Mouse (Mus musculus) heart, postnatal 14 days (tissue): ENCODE data around the gene Slc25a10. TPM values are rescaled to one million over a fixed set of nuclear protein-coding genes. Genes with fewer than 3 reads are reported as not detected.

Experiments used
- DNase-seq, 2 experiments: peaks; one replicate each; pipeline ENCODE4 v3.0.0; 2021 to 2022
- intact Hi-C: fragments of 180-260 bp; cut with DNase I; formaldehyde crosslinking; loops from one replicate; pipeline ENCODE4 v1.15.1; 2025
- total RNA-seq, 2 experiments: library from RNA; stranded (reverse); gene quantifications; 2 replicates each; pipeline ENCODE4 v1.2.3; 2021

Slc25a10 gene
- total RNA-seq, 2 experiments from 2014 or later = 14.1 to 15.9 TPM

DNA sequence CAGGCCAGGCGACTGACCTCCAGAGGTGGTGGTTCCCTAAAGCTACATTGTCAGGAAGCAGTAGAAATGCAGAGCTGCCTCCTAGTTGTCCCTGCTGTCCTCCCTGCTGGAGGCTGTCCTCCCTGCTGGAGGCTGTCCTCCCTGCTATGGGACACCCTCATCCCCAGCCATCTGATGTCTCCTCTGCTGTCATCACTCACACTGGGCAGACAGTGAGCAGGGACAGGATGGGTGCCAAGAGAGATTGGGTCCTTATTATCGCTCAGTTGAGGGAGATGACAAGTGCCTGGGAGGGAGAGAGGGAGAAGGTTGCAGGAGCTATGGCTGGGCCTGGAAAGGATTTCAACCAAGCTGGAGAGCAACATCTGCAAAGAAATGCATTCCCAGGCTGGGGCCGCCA is 43.5 kb downstream of the Slc25a10 start:
- DNase-seq = no peak
- intact Hi-C loops = no loop called here

DNA sequence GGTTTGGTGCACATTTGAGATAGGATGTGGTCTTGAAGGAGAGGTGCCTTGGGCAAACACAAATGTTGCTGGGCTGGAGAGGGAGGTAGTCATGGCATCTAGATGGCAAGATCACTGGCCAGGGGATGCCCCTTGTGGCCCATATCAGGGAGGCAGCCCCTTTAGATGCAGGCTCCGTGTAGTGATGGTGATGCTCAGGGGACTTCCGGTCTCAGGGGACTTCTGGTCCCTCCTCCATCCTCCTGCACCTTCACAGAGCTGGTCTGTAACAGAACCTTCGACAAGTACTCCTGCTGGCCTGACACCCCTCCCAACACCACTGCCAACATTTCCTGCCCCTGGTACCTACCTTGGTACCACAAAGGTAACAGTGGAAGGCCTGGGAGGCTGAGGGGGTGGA is 44.2 kb downstream of the Slc25a10 start:
- DNase-seq = no peak
- intact Hi-C loops = no loop called here

DNA sequence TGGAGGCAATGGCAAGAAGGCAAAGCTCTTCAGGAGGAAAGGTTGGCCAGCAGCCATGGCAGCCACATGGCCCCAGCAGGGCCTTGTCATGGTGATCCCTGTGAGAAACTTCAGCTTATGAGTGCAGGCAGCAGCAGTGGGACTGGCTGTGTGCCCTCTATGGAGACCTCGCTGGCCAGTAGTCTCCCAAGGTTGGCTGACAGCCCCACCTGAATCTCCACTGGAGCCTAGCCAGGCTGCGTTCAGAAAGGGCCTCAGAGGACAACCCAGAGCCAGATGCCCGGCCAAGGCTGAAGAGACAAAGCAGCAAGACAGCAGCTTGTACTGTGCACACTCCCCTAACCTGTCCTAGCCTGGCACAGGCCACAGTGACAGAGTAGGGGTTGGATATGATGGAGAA is 46.8 kb downstream of the Slc25a10 start:
- intact Hi-C loops = no loop called here
- peak; percentile 76 to 88 for DNase-seq

DNA sequence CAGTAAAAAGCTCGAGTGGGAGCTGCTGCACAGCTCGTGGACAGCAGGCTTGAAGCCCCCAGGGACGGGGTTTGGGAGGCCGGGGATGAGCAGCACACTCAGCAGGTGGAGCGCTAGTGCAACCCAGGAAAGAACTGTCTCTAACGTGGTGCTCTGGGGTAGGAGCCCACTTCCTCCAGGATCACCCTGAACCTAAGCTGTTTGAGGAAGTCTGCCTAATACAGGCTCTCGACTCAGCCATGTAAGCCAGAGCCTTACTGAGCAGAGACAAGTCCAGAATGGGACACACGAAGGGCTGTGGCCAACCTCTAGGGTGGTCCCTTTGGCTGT is 47.3 kb downstream of the Slc25a10 start:
- intact Hi-C loops = no loop called here
- DNase-seq = no peak

DNA sequence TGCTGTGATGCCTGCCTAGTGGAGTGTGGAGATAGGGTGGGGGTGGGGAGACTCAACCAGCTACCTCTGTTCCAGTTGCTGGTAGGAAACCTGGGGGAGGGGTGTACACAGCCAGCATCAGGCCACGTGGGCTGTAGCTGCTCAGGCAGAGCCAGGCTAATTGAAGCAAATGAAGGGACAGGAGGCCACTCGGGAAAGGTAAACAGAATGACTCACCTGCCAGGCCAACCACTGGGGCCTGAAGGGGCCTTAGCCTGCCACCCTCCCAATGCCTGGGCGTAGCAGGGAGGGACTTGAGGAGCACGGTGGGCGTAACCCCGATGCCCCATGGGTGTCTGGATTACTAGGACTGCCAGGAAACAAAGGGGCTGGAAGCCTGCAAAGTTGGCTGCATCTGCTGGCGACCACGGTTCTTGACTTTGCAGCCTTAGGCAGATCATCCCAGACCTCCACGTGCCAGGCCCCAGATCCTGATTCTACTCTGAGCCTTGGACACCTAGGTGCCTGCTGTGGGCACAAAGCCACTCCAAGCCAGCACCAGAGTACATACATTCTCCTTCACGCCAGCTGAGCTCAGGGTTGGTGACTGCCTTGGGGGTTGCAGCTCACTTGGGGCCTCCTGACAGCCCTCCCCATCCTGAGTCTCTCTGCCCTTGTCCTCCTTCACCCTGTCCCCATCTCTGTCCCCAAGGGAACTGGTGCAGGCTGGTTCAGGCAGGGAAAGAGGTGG is 47.8 kb downstream of the Slc25a10 start:
- intact Hi-C loops = no loop called here
- DNase-seq = no peak

DNA sequence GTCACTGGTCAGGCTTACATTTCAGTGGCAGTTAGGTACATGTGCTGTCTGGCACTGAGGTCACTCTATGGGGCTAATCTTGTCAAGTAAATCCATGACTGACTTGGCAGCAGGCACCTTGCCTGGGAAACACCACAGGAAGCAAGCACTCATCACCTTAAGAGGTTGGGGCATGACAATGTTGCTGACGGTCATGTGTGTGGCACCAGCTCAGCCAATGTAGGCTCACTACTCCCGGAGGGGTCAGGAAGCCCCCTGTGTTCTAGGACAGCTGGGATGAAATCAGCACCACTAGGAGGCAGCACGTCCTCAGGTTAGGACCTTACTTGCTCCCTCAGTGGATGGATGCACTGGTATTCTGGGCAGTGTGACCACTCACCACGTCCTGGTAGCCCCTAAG is 50.3 kb downstream of the Slc25a10 start:
- intact Hi-C loops = no loop called here
- peak; percentile 42 to 65 for DNase-seq

DNA sequence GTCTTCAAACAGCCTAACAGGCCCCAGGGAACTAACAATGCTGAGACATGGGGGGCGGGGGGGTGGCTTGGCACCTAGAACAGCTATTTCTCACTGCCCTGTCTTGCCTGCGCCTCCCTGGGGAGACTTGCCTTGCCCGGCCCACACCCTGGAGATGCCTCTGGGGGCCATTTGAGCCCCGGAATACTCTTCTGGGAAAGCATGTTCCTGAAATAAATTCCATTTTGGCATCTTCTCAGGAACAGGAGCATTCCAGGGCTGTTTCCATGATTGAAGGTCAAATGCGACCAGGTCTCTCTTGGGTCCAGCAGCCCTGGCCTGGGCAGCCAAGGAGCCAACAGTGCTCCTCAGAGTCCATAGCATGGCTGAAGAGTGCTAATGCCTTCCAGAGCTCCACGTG is 50.7 kb downstream of the Slc25a10 start:
- no peak for DNase-seq
- intact Hi-C loops = no loop called here

DNA sequence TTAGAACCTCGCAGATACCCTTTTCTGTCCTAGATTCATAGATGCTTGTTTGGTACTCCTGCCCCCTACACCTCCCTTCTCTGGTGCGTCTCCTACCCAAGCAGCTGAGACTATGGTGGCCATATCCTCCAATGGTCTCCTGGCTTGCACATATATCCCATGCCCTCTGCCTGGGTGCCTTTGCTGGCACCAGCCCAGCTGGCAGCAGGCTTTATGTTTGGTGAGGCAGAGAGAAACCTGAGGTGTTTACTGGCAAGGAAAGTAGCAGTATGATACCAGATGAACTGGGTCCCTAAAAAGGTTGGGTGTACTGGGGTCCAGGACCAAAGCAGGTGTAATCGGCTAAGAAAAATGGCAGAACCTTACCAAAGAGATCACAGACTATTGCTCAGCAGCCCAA is 54.3 kb downstream of the Slc25a10 start:
- no peak for DNase-seq
- intact Hi-C loops = no loop called here

DNA sequence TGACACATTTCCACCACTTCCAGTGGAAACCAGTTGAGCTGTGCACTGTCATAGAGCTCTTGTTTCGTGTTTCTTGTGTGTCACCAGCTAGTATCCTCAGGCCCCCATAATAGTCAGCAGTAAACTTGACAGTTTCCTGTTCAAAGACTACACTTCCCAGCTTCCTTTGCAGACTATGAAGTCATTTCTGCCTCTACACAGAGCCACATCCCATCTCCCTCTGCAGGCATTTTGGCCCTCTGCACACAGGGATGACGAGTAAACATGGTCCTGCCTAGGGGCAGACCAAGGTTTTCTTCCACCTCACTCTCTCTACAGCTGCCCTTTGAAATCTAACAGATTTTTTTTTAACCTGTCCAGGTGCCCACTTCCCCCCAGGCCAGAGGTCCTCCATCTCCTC is 55.8 kb downstream of the Slc25a10 start:
- peak in 1 of 2 experiments; percentile 27 for DNase-seq
- intact Hi-C loops = no loop called here

DNA sequence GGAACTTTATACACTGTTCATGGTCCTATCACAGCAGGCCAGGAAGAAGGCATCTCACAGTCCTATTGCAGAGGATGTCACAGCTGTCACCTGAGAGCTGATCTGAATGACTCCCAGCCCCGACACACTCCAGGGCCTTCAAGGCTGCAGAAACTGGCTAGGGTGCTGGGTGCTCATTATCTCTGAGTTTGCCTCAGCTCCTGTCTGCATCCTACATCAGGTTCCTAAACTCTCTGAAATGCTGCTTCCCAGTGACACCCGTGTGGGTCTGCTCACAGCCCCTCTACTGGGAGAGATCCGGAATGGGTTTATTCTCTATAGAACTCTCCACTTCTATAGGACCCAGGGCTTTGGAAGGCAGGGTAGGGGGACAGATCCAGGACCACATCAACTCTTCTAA is 56.6 kb downstream of the Slc25a10 start:
- no peak for DNase-seq
- intact Hi-C loops = loop anchor here (2.0 kb wide), 1 partner anchor 27 kb away; no protein-coding TSS in a partner anchor

DNA sequence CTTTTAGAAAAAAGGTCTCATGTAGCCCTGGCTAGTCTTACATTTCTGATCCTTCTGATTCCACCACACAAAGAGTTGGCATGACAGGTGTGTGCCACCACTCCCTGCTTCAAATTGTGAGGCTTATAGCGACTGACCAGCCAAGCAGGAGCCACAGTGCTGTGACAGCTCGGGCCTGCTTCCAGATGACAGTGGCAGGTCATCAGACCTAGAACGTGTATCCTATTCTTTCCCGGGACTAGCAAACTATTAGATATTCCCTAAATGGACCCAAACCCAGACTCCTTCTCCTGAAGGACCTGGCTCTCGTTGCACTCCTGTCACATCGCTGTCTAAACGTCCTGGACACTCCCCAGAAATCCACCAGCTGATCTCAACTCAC is 57.1 kb downstream of the Slc25a10 start:
- intact Hi-C loops = loop anchor here (2.0 kb wide), 1 partner anchor 28 kb away; no protein-coding TSS in a partner anchor
- DNase-seq = no peak

Other genes starting within 250 kb of the Slc25a10 start
- 100 to 1,000 TPM; 451 to 520 TPM for gene Actg1, start 143.3 kb upstream of the Slc25a10 start, total RNA-seq
- not detected for gene Fscn2, start 130.3 kb upstream of the Slc25a10 start, total RNA-seq
- gene Faap100, start 113.1 kb upstream of the Slc25a10 start, total RNA-seq = 10 to 100 TPM; 19.0 to 19.6 TPM
- gene Nploc4, start 54.1 kb upstream of the Slc25a10 start, total RNA-seq = 10 to 100 TPM; 54.4 to 62.7 TPM
- 1 to 10 TPM in 1 of 2 experiments, under 1 TPM in 1; 0.98 to 2.5 TPM for gene Tspan10, start 49.2 kb upstream of the Slc25a10 start, total RNA-seq
- under 1 TPM; 0.53 to 0.56 TPM for gene Pde6g, start 38.3 kb upstream of the Slc25a10 start, total RNA-seq
- gene Oxld1, start 33.8 kb upstream of the Slc25a10 start, total RNA-seq = 10 to 100 TPM; 41.6 to 45.6 TPM
- 1 to 10 TPM; 5.9 to 9.4 TPM for gene Ccdc137, start 33.7 kb upstream of the Slc25a10 start, total RNA-seq
- 10 to 100 TPM; 10.3 to 12.0 TPM for gene Arl16, start 24.2 kb upstream of the Slc25a10 start, total RNA-seq
- 100 to 1,000 TPM; 222 to 244 TPM for gene Mrpl12, start 7.2 kb upstream of the Slc25a10 start, total RNA-seq
- gene Gcgr, start 38.9 kb downstream of the Slc25a10 start, total RNA-seq = 1 to 10 TPM; 1.7 to 2.4 TPM
- gene Mcrip1, start 57.9 kb downstream of the Slc25a10 start, total RNA-seq = 10 to 100 TPM; 53.5 to 58.1 TPM
- gene Ppp1r27, start 59.3 kb downstream of the Slc25a10 start, total RNA-seq = under 1 TPM in 1 of 2 experiments, not detected in 1; 0.39 TPM
- gene P4hb, start 81.4 kb downstream of the Slc25a10 start, total RNA-seq = 100 to 1,000 TPM; 238 to 247 TPM
- gene Arhgdia, start 89.8 kb downstream of the Slc25a10 start, total RNA-seq = 100 to 1,000 TPM; 164 to 180 TPM
- gene Alyref, start 106.5 kb downstream of the Slc25a10 start, total RNA-seq = 10 to 100 TPM; 57.8 to 59.9 TPM
- gene Anapc11, start 106.6 kb downstream of the Slc25a10 start, total RNA-seq = 10 to 100 TPM; 86.2 to 87.5 TPM
- not detected for gene Npb, start 116.6 kb downstream of the Slc25a10 start, total RNA-seq
- 10 to 100 TPM; 47.7 to 49.4 TPM for gene Pcyt2, start 126.1 kb downstream of the Slc25a10 start, total RNA-seq
- 10 to 100 TPM; 10.8 to 12.3 TPM for gene Sirt7, start 133.4 kb downstream of the Slc25a10 start, total RNA-seq
- 10 to 100 TPM; 33.7 to 41.0 TPM for gene Mafg, start 141.8 kb downstream of the Slc25a10 start, total RNA-seq
- 1 to 10 TPM; 1.9 to 2.1 TPM for gene Pycr1, start 151.9 kb downstream of the Slc25a10 start, total RNA-seq
- gene Myadml2, start 156.3 kb downstream of the Slc25a10 start, total RNA-seq = 10 to 100 TPM; 51.4 to 58.5 TPM
- gene Notum, start 169.3 kb downstream of the Slc25a10 start, total RNA-seq = under 1 TPM in 1 of 2 experiments, not detected in 1; 0.27 TPM
- gene Aspscr1, start 181.1 kb downstream of the Slc25a10 start, total RNA-seq = 10 to 100 TPM; 35.0 to 37.9 TPM
- 10 to 100 TPM; 35.4 to 36.4 TPM for gene Cenpx, start 221.9 kb downstream of the Slc25a10 start, total RNA-seq
- gene Lrrc45, start 222.1 kb downstream of the Slc25a10 start, total RNA-seq = 10 to 100 TPM in 1 of 2 experiments, 1 to 10 TPM in 1; 9.2 to 10.9 TPM
- 1 to 10 TPM; 1.3 to 1.6 TPM for gene Rac3, start 229.6 kb downstream of the Slc25a10 start, total RNA-seq
- gene Dcxr, start 235.4 kb downstream of the Slc25a10 start, total RNA-seq = 1 to 10 TPM; 3.1 to 5.8 TPM
- gene Cbr2, start 240.3 kb downstream of the Slc25a10 start, total RNA-seq = 10 to 100 TPM; 18.6 to 53.1 TPM